Mouse (Mus musculus): ENCODE measurements at regions not wholly inside any gene's neighbourhood (a gene's known extent, or its start where the extent isn't known, plus 50 kb on each side); places are given as distances from the start of the nearest gene placed in this dataset.

GRCm38 (mm10) chr8:107642241-107642640, 54.0 kb upstream of the Psmd7 start:
- TF ChIP-seq POLR2A (IDR thresholded peaks at IDR 0.05; ENCODE audit: insufficient read depth, low read length) (no peak), CTCF (IDR thresholded peaks at IDR 0.05; ENCODE audit: low read depth, low read length) (no peak)
